8 mouse cellular contexts compared by ENCODE assay signal in genomic region chr9:114690119-114690601, GRCm38 (mm10). TPM values are rescaled to one million over a fixed set of nuclear protein-coding genes. Genes with fewer than 3 reads are reported as not detected.
DNase-seq lines count a peak whose midpoint lies in the region; ATAC-seq lines count a peak whose summit lies in the region.

No protein-coding gene starts in this region.

- no peak for ATAC-seq in heart, embryonic 12.5 days (ENCODE audit: insufficient number of reproducible peaks, low FRiP score)
- ATAC-seq in hindbrain, embryonic 14.5 days (ENCODE audit: low FRiP score): no peak

- H3K4me3 ChIP-seq in heart, embryonic 12.5 days: peak overlapping the region; percentile 91
- peak overlapping the region; percentile 99 for H3K4me3 ChIP-seq in hindbrain, embryonic 14.5 days (replicated peaks; ENCODE audit: low read length)

- peak overlapping the region; percentile 26; the same call in 1 of the 2 replicates for H3K27ac ChIP-seq in heart, embryonic 12.5 days (ENCODE audit: poor library complexity, severe bottlenecking)
- no peak overlapping the region for H3K27ac ChIP-seq in hindbrain, embryonic 14.5 days

- H3K36me3 ChIP-seq in heart, embryonic 12.5 days: peaks cover 34% of the 10 kb centered on the region
- peaks cover 41% of the 10 kb centered on the region for H3K36me3 ChIP-seq in hindbrain, embryonic 14.5 days (replicated peaks; ENCODE audit: control insufficient read depth, insufficient read depth)

- H3K27me3 ChIP-seq in heart, embryonic 12.5 days (replicated peaks): no peaks in the 10 kb centered on the region
- no peaks in the 10 kb centered on the region for H3K27me3 ChIP-seq in hindbrain, embryonic 14.5 days (ENCODE audit: control insufficient read depth, insufficient read depth, low read length)

- DNase-seq in heart, postnatal 4 days: no peak
- DNase-seq in embryo, embryonic 10 days (ENCODE audit: low spot score): peak; percentile 49
- DNase-seq in hindbrain, embryonic 14.5 days (ENCODE audit: low spot score): no peak
- DNase-seq in lung, postnatal 36 days: peak; percentile 58
- DNase-seq in testis, postnatal 10 days (ENCODE audit: low spot score): no peak
- DNase-seq in spleen, adult 18-20 months: no peak
- no peak for DNase-seq in layer of hippocampus, postnatal 10 days (ENCODE audit: low spot score in 2 of 2)

- WGBS in heart, embryonic 12.5 days: 9% methylated on average over 10 of the region's 10 CpGs
- 5% methylated on average over 10 of the region's 10 CpGs for WGBS in hindbrain, embryonic 14.5 days

- peak overlapping the region; percentile 93 for H3K4me2 ChIP-seq in heart, embryonic 12.5 days
- H3K4me2 ChIP-seq in hindbrain, embryonic 14.5 days (replicated peaks): peak overlapping the region; percentile 63

- peak overlapping the region; percentile 93 for H3K9ac ChIP-seq in heart, embryonic 12.5 days
- peak overlapping the region; percentile 99 for H3K9ac ChIP-seq in hindbrain, embryonic 14.5 days

- H3K9me3 ChIP-seq in heart, embryonic 12.5 days (replicated peaks): no peaks in the 10 kb centered on the region
- H3K9me3 ChIP-seq in hindbrain, embryonic 14.5 days (ENCODE audit: control insufficient read depth, low read length): no peaks in the 10 kb centered on the region

- H3K4me1 ChIP-seq in heart, embryonic 12.5 days (replicated peaks): peaks cover 33% of the 10 kb centered on the region
- H3K4me1 ChIP-seq in hindbrain, embryonic 14.5 days (replicated peaks; ENCODE audit: control insufficient read depth, insufficient read depth, low read length): peaks cover 22% of the 10 kb centered on the region

RNA-seq across cellular contexts. Expression of gene Dync1li1, which starts 1.6 kb away (rescaled TPM):
- 78.3 and 81.8 TPM in 2 replicates for polyA plus RNA-seq in heart, embryonic 12.5 days (2016; fragmentation: Nextera tagmentation; extraction: Ambion mirVana)
- total RNA-seq in heart, postnatal 4 days (2021): 10 to 100 TPM; 77.0 to 77.2 TPM
- 87.6 and 107 TPM in 2 replicates for polyA plus RNA-seq in hindbrain, embryonic 14.5 days (2014; fragmentation: Nextera tagmentation; extraction: Ambion mirVana)
- total RNA-seq in layer of hippocampus, postnatal 10 days (2021): 100 to 1,000 TPM; 103 to 111 TPM

RNA-seq across cellular contexts. Expression of gene Cmtm6, which starts 40.8 kb away (rescaled TPM):
- polyA plus RNA-seq in heart, embryonic 12.5 days (2016; fragmentation: Nextera tagmentation; extraction: Ambion mirVana): 42.2 and 43.9 TPM in 2 replicates
- 10 to 100 TPM; 32.5 to 33.6 TPM for total RNA-seq in heart, postnatal 4 days (2021)
- polyA plus RNA-seq in hindbrain, embryonic 14.5 days (2014; fragmentation: Nextera tagmentation; extraction: Ambion mirVana): 21.2 and 21.8 TPM in 2 replicates
- total RNA-seq in layer of hippocampus, postnatal 10 days (2021): 10 to 100 TPM; 26.3 to 30.5 TPM

RNA-seq across cellular contexts. Expression of gene Cnot10, which starts 50.2 kb away (rescaled TPM):
- polyA plus RNA-seq in heart, embryonic 12.5 days (2016; fragmentation: Nextera tagmentation; extraction: Ambion mirVana): 39.4 and 40.8 TPM in 2 replicates
- total RNA-seq in heart, postnatal 4 days (2021): 10 to 100 TPM; 30.8 to 31.3 TPM
- polyA plus RNA-seq in hindbrain, embryonic 14.5 days (2014; fragmentation: Nextera tagmentation; extraction: Ambion mirVana): 51.2 and 57.3 TPM in 2 replicates
- total RNA-seq in layer of hippocampus, postnatal 10 days (2021): 10 to 100 TPM; 46.1 to 52.7 TPM

Comparison
In these comparisons a context has a peak if more than half of its experiments do, and no peak if none do; other contexts are left out.
1. DNase-seq: peak in embryo, embryonic 10 days (single experiment) and lung, postnatal 36 days (single experiment); none in heart, postnatal 4 days (single experiment), hindbrain, embryonic 14.5 days (single experiment), testis, postnatal 10 days (single experiment), spleen, adult 18-20 months (0 of 2) and layer of hippocampus, postnatal 10 days (0 of 2).